Mouse (Mus musculus): ENCODE results near the gene Mlf2. TPM values are rescaled to one million over a fixed set of nuclear protein-coding genes. Genes with fewer than 3 reads are reported as not detected.

Mlf2 gene
- polyA plus RNA-seq, 1 experiment from 2014 or later, result 178 TPM

Other genes starting within 250 kb of the Mlf2 start
- gene Emg1, start 219.2 kb upstream of the Mlf2 start, polyA plus RNA-seq (2016; fragmentation: Nextera tagmentation; extraction: Ambion mirVana), result 200 TPM in 2 replicates
- 433 and 443 TPM in 2 replicates for gene Phb2, start 219.1 kb upstream of the Mlf2 start, polyA plus RNA-seq (2016; fragmentation: Nextera tagmentation; extraction: Ambion mirVana)
- 30.8 and 31.3 TPM in 2 replicates for gene Ptpn6, start 192.7 kb upstream of the Mlf2 start, polyA plus RNA-seq (2016; fragmentation: Nextera tagmentation; extraction: Ambion mirVana)
- 109 and 116 TPM in 2 replicates for gene Grcc10, start 190.0 kb upstream of the Mlf2 start, polyA plus RNA-seq (2016; fragmentation: Nextera tagmentation; extraction: Ambion mirVana)
- gene Gm45234, start 175.4 kb upstream of the Mlf2 start, polyA plus RNA-seq (2016; fragmentation: Nextera tagmentation; extraction: Ambion mirVana), result not detected in 2 replicates
- 2.6 and 2.9 TPM in 2 replicates for gene Atn1, start 174.9 kb upstream of the Mlf2 start, polyA plus RNA-seq (2016; fragmentation: Nextera tagmentation; extraction: Ambion mirVana)
- 0.77 and 1.0 TPM in 2 replicates for gene Eno2, start 161.7 kb upstream of the Mlf2 start, polyA plus RNA-seq (2016; fragmentation: Nextera tagmentation; extraction: Ambion mirVana)
- gene Lrrc23, start 151.7 kb upstream of the Mlf2 start, polyA plus RNA-seq (2016; fragmentation: Nextera tagmentation; extraction: Ambion mirVana), result not detected in 2 replicates
- 9.9 and 10.8 TPM in 2 replicates for gene Spsb2, start 122.7 kb upstream of the Mlf2 start, polyA plus RNA-seq (2016; fragmentation: Nextera tagmentation; extraction: Ambion mirVana)
- 630 and 674 TPM in 2 replicates for gene Tpi1, start 117.1 kb upstream of the Mlf2 start, polyA plus RNA-seq (2016; fragmentation: Nextera tagmentation; extraction: Ambion mirVana)
- gene Usp5, start 101.9 kb upstream of the Mlf2 start, polyA plus RNA-seq (2016; fragmentation: Nextera tagmentation; extraction: Ambion mirVana), result 87.5 and 94.1 TPM in 2 replicates
- gene Cdca3, start 101.8 kb upstream of the Mlf2 start, polyA plus RNA-seq (2016; fragmentation: Nextera tagmentation; extraction: Ambion mirVana), result 193 TPM in 2 replicates
- 0.29 and 0.43 TPM in 2 replicates for gene Gnb3, start 91.1 kb upstream of the Mlf2 start, polyA plus RNA-seq (2016; fragmentation: Nextera tagmentation; extraction: Ambion mirVana)
- gene P3h3, start 73.6 kb upstream of the Mlf2 start, polyA plus RNA-seq (2016; fragmentation: Nextera tagmentation; extraction: Ambion mirVana), result 5.0 and 5.5 TPM in 2 replicates
- gene Gpr162, start 67.4 kb upstream of the Mlf2 start, polyA plus RNA-seq (2016; fragmentation: Nextera tagmentation; extraction: Ambion mirVana), result 0.08 and 0.17 TPM in 2 replicates
- 0.05 and 0.07 TPM in 2 replicates for gene Cd4, start 43.2 kb upstream of the Mlf2 start, polyA plus RNA-seq (2016; fragmentation: Nextera tagmentation; extraction: Ambion mirVana)
- 0.32 and 0.33 TPM in 2 replicates for gene Lag3, start 19.7 kb upstream of the Mlf2 start, polyA plus RNA-seq (2016; fragmentation: Nextera tagmentation; extraction: Ambion mirVana)
- gene Ptms, start 11.3 kb upstream of the Mlf2 start, polyA plus RNA-seq (2016; fragmentation: Nextera tagmentation; extraction: Ambion mirVana), result 64.5 and 66.7 TPM in 2 replicates
- gene Cops7a, start 34.2 kb downstream of the Mlf2 start, polyA plus RNA-seq (2016; fragmentation: Nextera tagmentation; extraction: Ambion mirVana), result 88.7 and 95.2 TPM in 2 replicates
- 0.11 TPM in 1 of 2 replicates, not detected in the other for gene Pianp, start 65.3 kb downstream of the Mlf2 start, polyA plus RNA-seq (2016; fragmentation: Nextera tagmentation; extraction: Ambion mirVana)
- gene Zfp384, start 77.8 kb downstream of the Mlf2 start, polyA plus RNA-seq (2016; fragmentation: Nextera tagmentation; extraction: Ambion mirVana), result 6.6 and 7.2 TPM in 2 replicates
- gene Ing4, start 108.4 kb downstream of the Mlf2 start, polyA plus RNA-seq (2016; fragmentation: Nextera tagmentation; extraction: Ambion mirVana), result 34.4 and 34.6 TPM in 2 replicates
- gene Acrbp, start 118.3 kb downstream of the Mlf2 start, polyA plus RNA-seq (2016; fragmentation: Nextera tagmentation; extraction: Ambion mirVana), result 2.8 and 3.7 TPM in 2 replicates
- 1.9 and 2.2 TPM in 2 replicates for gene Lpar5, start 136.5 kb downstream of the Mlf2 start, polyA plus RNA-seq (2016; fragmentation: Nextera tagmentation; extraction: Ambion mirVana)
- gene Chd4, start 164.6 kb downstream of the Mlf2 start, polyA plus RNA-seq (2016; fragmentation: Nextera tagmentation; extraction: Ambion mirVana), result 38.3 and 40.5 TPM in 2 replicates
- gene Nop2, start 200.5 kb downstream of the Mlf2 start, polyA plus RNA-seq (2016; fragmentation: Nextera tagmentation; extraction: Ambion mirVana), result 83.1 and 85.3 TPM in 2 replicates
- 6.6 and 7.3 TPM in 2 replicates for gene Iffo1, start 213.9 kb downstream of the Mlf2 start, polyA plus RNA-seq (2016; fragmentation: Nextera tagmentation; extraction: Ambion mirVana)
- gene Gapdh, start 235.1 kb downstream of the Mlf2 start, polyA plus RNA-seq (2016; fragmentation: Nextera tagmentation; extraction: Ambion mirVana), result 1,499 and 1,575 TPM in 2 replicates